Mouse (Mus musculus) G1E (cell line): Measurements from ENCODE around the gene March6. TPM values are rescaled to one million over a fixed set of nuclear protein-coding genes. Genes with fewer than 3 reads are reported as not detected.

ENCODE experiments used
- ATAC-seq: 2 replicates; pipeline ENCODE4 v1.8.0; 2016; ENCODE audit warnings: mild to moderate bottlenecking; ENCODE audit not compliant: insufficient number of reproducible peaks, poor library complexity, low FRiP score, severe bottlenecking; ENCODE audit errors: extremely low read depth
- DNase-seq: peaks from one replicate; pipeline ENCODE4 v3.0.0; 2012; ENCODE audit warnings: low spot score
- H3K27me3 ChIP-seq: 2 replicates; pipeline ENCODE4 v1.6.1; 2012; ENCODE audit warnings: mild to moderate bottlenecking, low read length, inconsistent platforms; ENCODE audit not compliant: insufficient read depth
- H3K36me3 ChIP-seq: replicated peaks from 2 replicates; pipeline ENCODE3; 2012; ENCODE audit warnings: mild to moderate bottlenecking, inconsistent platforms
- H3K4me1 ChIP-seq: 2 replicates; pipeline ENCODE4 v1.6.1; 2012; ENCODE audit warnings: low read depth, low read length, inconsistent platforms, mixed read lengths; ENCODE audit not compliant: insufficient read depth
- H3K4me3 ChIP-seq: 2 replicates; pipeline ENCODE4 v1.5.1; 2012; ENCODE audit warnings: low read depth, mild to moderate bottlenecking, inconsistent platforms, low read length, moderate library complexity, mixed read lengths
- H3K9me3 ChIP-seq: replicated peaks from 2 replicates; pipeline ENCODE4 v1.6.1; 2012; ENCODE audit warnings: inconsistent platforms
- CTCF ChIP-seq: IDR thresholded peaks from 2 replicates; pipeline ENCODE4 v1.5.1; 2012; ENCODE audit warnings: low read depth, low read length, inconsistent platforms, mixed read lengths
- GATA1 ChIP-seq: IDR thresholded peaks from 2 replicates; pipeline ENCODE4 v1.6.1; 2012; ENCODE audit warnings: borderline replicate concordance, low read length, inconsistent platforms, mixed read lengths
- GATA2 ChIP-seq: IDR thresholded peaks from 2 replicates; pipeline ENCODE4 v1.6.1; 2012; ENCODE audit warnings: low read depth, low read length, inconsistent platforms, borderline replicate concordance
- POLR2AphosphoS5 ChIP-seq: IDR thresholded peaks from 2 replicates; pipeline ENCODE4 v1.6.1; 2012; ENCODE audit warnings: low read depth, low read length, inconsistent platforms; ENCODE audit not compliant: insufficient replicate concordance
- TAL1 ChIP-seq: conservative IDR thresholded peaks from 2 replicates; pipeline ENCODE4 v1.6.1; 2012; ENCODE audit warnings: low read depth, low read length, inconsistent platforms, mixed read lengths
- polyA plus RNA-seq: library from polyadenylated mRNA; stranded (reverse); fragments of >175 nt; gene quantifications from 2 replicates; pipeline ENCODE4 v1.2.3, GENCODE M21; 2012
- total RNA-seq, 2 experiments: library from RNA; stranded (forward) in 1 of 2; stranded (reverse) in 1 of 2; fragments of 200-1000 nt in 1 of 2; fragments of >200 nt in 1 of 2; fragmentation: Nextera tagmentation in 1 of 2; gene quantifications; 2 replicates each; pipeline ENCODE4 v1.2.3; 2014 to 2017

The March6 gene
- total and polyA plus RNA-seq, 3 experiments: 44.3 to 64.9 (median 61.1) TPM

DNA sequence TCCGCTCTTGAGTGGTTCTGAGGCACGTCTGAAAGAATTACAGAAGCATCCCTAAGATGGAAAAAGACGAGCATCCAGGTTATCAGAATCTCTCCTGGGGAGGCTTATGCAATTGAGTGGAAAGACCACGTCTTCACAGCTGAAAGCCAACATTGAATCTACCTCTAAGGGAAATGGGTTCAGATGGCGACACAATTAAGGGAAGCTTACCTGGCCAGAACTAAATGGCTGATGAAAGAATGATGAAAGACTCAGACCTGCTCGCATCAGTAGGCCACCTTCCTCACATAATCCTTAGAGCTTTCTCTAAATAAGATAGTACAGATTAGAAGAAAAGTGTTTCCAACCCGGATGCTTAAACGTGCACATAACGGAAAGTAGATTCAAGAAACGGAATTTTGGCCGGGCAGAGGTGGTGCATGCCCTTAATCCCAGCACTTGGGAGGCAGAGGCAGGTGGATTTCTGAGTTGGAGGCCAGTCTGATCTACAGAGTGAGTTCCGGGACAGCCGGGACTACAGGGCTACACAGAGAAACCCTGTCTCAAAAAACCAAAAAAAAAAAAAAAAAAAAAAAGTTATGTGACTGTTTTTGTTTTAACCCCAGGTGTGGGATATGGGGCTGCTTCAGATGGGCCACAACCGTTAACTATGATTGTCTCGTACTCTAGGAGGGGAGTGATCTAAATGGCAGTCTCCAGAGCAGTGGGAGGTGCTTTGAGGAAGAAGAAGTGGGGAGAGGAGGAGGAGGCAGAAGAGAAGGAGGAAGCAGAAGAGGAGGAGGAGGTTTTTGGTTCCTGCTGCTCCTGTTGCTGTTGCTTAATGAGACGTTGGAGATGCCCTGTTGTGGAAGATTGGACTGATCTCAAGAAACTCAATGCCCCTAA, 835 bp upstream of the March6 start:
- Histone ChIP-seq H3K4me1 (peaks cover 60% of the 10 kb centered on the region), H3K36me3 (peaks cover 11% of the 10 kb centered on the region), H3K4me3 (peak overlapping the region; percentile 94), H3K27me3 (no peaks in the 10 kb centered on the region), H3K9me3 (no peaks in the 10 kb centered on the region)
- ATAC-seq: peak; percentile 62
- no peak for TF ChIP-seq TAL1
- no peak for TF ChIP-seq CTCF
- no peak for TF ChIP-seq GATA2
- TF ChIP-seq GATA1: no peak
- TF ChIP-seq POLR2AphosphoS5: no peak
- no peak for DNase-seq

DNA sequence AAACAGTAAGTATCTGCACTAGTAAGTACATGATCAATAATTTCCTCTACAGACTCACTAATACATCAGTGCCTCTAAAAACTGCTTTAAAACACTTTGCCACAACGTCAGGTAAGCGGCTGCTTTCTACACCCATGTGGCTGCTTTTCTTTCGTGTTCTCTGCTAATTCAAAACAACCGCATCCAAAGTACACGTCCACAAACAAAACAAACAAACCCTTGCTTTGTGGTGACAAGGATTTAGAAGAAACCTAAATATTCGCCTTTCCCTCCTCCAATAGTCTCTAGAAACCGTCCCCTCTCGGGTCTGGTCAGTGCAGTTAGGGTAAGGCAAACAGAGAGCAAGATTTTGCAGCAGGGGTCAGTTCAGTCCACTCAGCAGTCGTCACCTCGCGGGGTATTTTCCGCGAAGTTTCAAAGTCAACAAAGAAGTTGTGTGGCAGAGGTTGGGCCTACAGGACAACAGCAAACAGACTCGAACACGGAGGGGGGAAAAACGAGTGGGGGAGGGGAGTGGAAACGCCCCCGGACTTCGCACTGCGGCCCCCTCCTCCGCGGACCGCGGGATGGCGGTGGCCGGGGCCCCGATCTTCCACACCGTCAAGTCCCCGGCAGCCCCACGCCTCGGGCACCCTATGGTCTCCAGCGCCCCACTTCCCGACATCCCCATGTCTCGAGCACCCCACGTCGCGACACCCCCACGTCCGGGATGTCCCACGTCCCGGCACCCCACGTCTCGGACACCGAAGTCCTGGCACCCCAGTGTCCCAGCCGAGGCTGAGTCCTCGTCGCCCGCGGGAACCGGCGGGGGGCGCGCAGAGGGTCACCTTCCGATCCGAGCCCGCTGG, 818 bp downstream of the March6 start:
- ATAC-seq: no peak
- Histone ChIP-seq H3K4me3 (peak overlapping the region; percentile 94), H3K27me3 (no peaks in the 10 kb centered on the region), H3K36me3 (peaks cover 11% of the 10 kb centered on the region), H3K4me1 (peaks cover 43% of the 10 kb centered on the region), H3K9me3 (no peaks in the 10 kb centered on the region)
- peak; percentile 41 for DNase-seq
- TF ChIP-seq CTCF (no peak), TAL1 (no peak), GATA2 (no peak), POLR2AphosphoS5 (no peak), GATA1 (no peak)

DNA sequence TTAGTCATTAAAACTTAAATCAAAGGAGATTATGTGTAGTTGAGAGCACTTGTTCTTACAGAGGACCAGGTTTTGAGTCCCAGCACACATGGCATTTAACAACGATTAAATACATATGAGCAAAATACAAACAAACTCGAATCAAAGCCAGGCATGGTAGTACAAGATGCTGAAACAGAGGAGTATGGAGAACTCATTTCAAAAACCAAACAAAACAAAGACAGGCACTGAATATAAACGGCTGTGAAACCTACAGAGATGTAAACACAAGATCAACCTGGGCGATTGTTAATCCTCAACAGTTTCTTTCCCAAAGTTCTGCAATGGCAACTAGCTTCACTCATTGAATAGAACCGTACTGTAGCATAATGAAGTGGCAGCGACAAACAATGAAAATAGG, 1.8 kb downstream of the March6 start:
- DNase-seq: no peak
- H3K9me3 ChIP-seq: no peaks in the 10 kb centered on the region
- no peak for TF ChIP-seq CTCF
- TF ChIP-seq GATA2: no peak
- TF ChIP-seq TAL1: no peak
- TF ChIP-seq POLR2AphosphoS5: no peak
- no peak for TF ChIP-seq GATA1
- H3K4me1 ChIP-seq: peaks cover 42% of the 10 kb centered on the region
- peak overlapping the region; percentile 94; the same call in 1 of the 2 replicates for H3K4me3 ChIP-seq
- H3K36me3 ChIP-seq: peaks cover 11% of the 10 kb centered on the region
- H3K27me3 ChIP-seq: no peaks in the 10 kb centered on the region
- ATAC-seq: no peak

DNA sequence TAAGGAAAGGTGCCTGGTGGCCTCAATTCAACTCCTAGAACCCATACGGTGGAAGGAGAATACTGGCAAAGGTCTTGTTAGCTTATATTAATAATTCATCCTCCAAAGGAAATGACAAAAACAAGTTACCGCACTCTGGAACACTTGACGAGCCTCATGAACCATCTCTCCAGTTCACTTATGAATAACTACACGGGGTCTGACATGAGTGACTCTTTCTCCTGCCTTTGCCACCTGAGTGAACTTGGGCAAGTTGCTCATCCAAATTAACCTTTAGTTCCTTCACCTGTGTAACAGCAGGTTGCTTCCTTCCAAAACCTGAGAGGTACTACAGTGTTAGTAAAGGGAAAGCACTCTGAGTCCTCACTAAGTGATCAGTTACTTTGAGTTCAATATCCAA, 2.4 kb downstream of the March6 start:
- ATAC-seq: no peak
- Histone ChIP-seq H3K36me3 (peaks cover 14% of the 10 kb centered on the region), H3K27me3 (no peaks in the 10 kb centered on the region), H3K4me3 (no peak overlapping the region), H3K4me1 (peaks cover 41% of the 10 kb centered on the region), H3K9me3 (no peaks in the 10 kb centered on the region)
- DNase-seq: no peak
- TF ChIP-seq TAL1 (no peak), GATA1 (no peak), CTCF (no peak), POLR2AphosphoS5 (no peak), GATA2 (no peak)

DNA sequence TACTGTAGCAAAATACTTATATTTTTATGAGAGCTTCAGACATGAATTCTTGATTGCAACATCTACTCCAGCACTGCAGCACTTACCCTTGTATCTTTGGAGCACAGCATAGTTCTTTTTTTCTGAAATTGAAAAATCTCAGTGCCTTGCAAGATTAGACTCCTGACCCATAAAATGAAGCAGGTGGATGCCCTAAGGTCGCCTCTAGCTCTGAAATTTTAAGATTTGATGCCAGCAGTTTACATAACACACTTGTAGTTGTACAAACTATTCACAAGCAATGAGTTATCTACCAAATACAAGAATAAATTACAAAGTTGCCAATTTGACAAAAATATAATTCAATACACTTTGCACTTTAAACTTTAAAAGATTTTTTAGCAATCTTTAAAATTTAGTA, 4.4 kb downstream of the March6 start:
- no peak for DNase-seq
- TF ChIP-seq CTCF: no peak
- TF ChIP-seq TAL1: no peak
- TF ChIP-seq GATA1: no peak
- no peak for TF ChIP-seq POLR2AphosphoS5
- TF ChIP-seq GATA2: no peak
- peaks cover 31% of the 10 kb centered on the region for H3K4me1 ChIP-seq

DNA sequence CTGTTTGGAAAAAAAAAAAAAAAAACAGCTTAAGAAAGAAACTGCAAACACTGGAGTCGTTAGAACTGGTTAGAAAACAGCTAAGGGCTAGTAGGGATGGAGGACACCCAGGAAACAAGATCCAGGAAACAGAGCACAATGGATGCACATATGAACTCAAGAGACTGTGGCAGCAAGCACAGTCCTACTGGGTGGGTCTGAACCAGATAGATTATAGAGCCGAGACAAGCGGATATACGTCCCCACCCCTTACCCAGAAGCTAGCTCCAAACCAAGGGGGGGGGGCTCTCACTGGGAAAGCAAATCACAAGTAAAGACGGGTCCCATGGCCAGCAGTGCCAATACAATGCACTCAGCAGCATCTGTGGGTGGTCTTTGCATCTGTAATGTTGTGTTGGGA, 11.9 kb downstream of the March6 start:
- no peaks in the 10 kb centered on the region for H3K27me3 ChIP-seq
- H3K4me1 ChIP-seq: peaks cover 35% of the 10 kb centered on the region
- H3K4me3 ChIP-seq: no peak overlapping the region
- no peak for DNase-seq
- no peaks in the 10 kb centered on the region for H3K9me3 ChIP-seq
- ATAC-seq: no peak
- TF ChIP-seq GATA2: no peak
- no peak for TF ChIP-seq GATA1
- no peak for TF ChIP-seq TAL1
- no peak for TF ChIP-seq POLR2AphosphoS5
- no peak for TF ChIP-seq CTCF
- H3K36me3 ChIP-seq: peaks cover 3% of the 10 kb centered on the region

More for the DNA sequence above, 4.4 kb downstream of the March6 start:
- no peak for ATAC-seq
- Histone ChIP-seq H3K4me3 (no peak overlapping the region), H3K36me3 (peaks cover 8% of the 10 kb centered on the region), H3K27me3 (no peaks in the 10 kb centered on the region), H3K9me3 (no peaks in the 10 kb centered on the region)
